Mouse (Mus musculus): ENCODE measurements around the gene Rcl1. TPM values are rescaled to one million over a fixed set of nuclear protein-coding genes. Genes with fewer than 3 reads are reported as not detected.

Gene Rcl1
- polyA plus RNA-seq, 1 experiment from 2014 or later = 65.4 TPM

DNA sequence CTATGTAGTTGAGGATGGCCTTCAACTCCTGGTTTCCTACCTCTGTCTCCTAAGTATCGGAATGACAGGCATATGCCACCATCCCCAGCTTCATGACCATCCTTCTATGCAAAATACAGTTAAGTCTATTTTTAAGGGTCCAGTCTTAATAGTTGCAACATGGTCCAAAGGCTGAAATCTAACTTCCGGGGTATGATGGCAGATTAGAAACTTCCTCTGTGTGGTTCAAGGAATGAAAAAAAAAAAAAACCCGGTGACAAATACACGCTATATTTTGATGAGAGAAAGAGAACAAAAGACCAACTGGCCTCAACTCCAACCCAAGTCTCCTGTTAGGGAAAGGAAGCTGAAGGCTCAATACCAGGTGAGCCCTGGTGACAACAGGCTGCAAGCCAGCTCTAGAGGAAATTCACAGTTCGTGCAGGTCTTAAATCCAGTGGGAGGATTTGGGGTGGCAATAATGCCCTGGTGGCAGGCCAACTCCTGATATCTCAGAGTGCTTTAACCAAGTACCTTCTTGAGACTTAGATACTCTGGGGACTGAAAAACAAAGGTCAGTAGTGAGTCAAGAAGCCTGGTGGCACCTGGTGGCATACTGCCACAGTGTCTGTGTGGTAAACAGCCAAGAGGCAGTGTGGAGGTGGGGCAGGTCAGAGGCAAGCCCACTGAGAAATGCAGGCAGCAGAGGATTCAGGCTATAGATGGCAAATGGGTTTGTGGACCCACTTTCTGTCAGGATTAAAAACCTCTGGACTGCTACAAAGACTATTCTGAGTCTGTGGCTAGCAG is 56.7 kb downstream of the Rcl1 start:
- Histone ChIP-seq H3K9ac (replicated peaks; ENCODE audit: low read length) (no peak overlapping the region), H3K27ac (ENCODE audit: low read length) (no peak overlapping the region), H3K27me3 (ENCODE audit: insufficient read depth, low read length) (no peaks in the 10 kb centered on the region), H3K4me1 (ENCODE audit: insufficient read depth, low read length) (no peaks in the 10 kb centered on the region), H3K36me3 (ENCODE audit: insufficient read depth, low read length) (no peaks in the 10 kb centered on the region), H3K4me3 (ENCODE audit: low read length) (no peak overlapping the region), H3K4me2 (replicated peaks; ENCODE audit: low read depth, low read length) (no peak overlapping the region), H3K9me3 (ENCODE audit: low read length) (no peaks in the 10 kb centered on the region)
- WGBS = 90% methylated on average over 5 of the region's 5 CpGs
- no peak for ATAC-seq (ENCODE audit: low FRiP score, low TSS enrichment)

DNA sequence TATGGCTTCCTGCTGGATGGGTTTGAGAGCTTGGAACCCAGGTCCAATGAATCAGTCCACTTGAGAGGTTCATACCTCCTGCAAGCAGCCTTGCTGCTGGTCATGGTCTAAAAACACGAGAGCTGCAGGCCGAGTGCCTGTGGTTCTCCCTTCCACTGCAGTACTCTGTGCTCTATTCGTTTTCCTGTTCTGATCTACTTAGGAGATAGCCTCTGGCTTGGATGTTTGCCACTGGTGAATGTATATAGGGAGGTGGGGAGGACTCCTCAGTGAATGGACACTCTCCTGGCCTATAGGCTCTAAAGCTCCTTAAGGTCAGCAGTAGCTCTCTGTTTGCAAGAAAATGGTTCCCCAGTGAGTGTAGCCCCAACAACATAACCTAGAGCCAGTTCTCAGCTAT is 57.3 kb downstream of the Rcl1 start:
- no peak for ATAC-seq (ENCODE audit: low FRiP score, low TSS enrichment)
- H3K9me3 ChIP-seq (ENCODE audit: low read length) = no peaks in the 10 kb centered on the region

DNA sequence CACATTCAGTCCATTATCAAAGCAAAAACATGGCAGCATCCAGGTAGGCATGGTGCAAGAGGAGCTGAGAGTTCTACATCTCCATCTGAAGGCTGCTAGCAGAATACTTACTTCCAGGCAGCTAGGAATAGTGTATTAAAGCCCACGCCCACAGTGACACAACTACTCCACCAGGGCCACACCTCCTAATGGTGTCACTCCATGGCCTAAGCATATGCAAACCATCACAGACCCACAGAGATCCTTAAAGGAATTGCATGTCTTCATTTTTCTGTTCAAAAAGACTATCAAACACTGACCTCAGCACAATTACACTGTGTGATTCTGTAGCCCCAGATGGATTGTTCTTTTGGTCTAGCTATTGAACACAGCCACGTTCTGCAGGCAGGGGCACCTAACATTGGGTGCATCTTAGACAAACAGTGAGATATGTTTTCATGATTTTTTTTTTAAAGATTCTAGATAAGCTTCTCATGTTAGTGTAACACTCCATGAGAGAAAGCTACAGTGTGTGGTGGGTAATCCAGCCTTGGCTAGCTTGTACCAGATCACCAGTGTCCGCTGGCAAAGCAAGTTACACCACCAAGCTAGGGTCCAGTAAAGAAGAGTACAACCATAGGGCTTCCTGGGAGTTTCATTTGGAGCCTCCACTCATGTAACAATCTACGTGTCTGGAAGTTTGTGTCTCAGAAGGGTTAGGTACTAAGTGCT is 62.8 kb downstream of the Rcl1 start:
- H3K9ac ChIP-seq (replicated peaks; ENCODE audit: low read length) = no peak overlapping the region
- no peaks in the 10 kb centered on the region for H3K36me3 ChIP-seq (ENCODE audit: insufficient read depth, low read length)
- 83% methylated on average over 4 of the region's 4 CpGs for WGBS
- ATAC-seq (ENCODE audit: low FRiP score, low TSS enrichment) = no peak
- no peaks in the 10 kb centered on the region for H3K4me1 ChIP-seq (ENCODE audit: insufficient read depth, low read length)
- H3K9me3 ChIP-seq (ENCODE audit: low read length) = no peaks in the 10 kb centered on the region
- H3K27me3 ChIP-seq (ENCODE audit: insufficient read depth, low read length) = no peaks in the 10 kb centered on the region
- no peak overlapping the region for H3K27ac ChIP-seq (ENCODE audit: low read length)
- no peak overlapping the region for H3K4me3 ChIP-seq (ENCODE audit: low read length)
- H3K4me2 ChIP-seq (replicated peaks; ENCODE audit: low read depth, low read length) = no peak overlapping the region

More for the DNA sequence above, 57.3 kb downstream of the Rcl1 start:
- Histone ChIP-seq H3K36me3 (ENCODE audit: insufficient read depth, low read length) (no peaks in the 10 kb centered on the region), H3K27me3 (ENCODE audit: insufficient read depth, low read length) (no peaks in the 10 kb centered on the region), H3K4me2 (replicated peaks; ENCODE audit: low read depth, low read length) (no peak overlapping the region), H3K4me1 (ENCODE audit: insufficient read depth, low read length) (no peaks in the 10 kb centered on the region), H3K9ac (replicated peaks; ENCODE audit: low read length) (no peak overlapping the region), H3K4me3 (ENCODE audit: low read length) (no peak overlapping the region), H3K27ac (ENCODE audit: low read length) (no peak overlapping the region)
- WGBS = 81% methylated on average over 3 of the region's 3 CpGs

DNA sequence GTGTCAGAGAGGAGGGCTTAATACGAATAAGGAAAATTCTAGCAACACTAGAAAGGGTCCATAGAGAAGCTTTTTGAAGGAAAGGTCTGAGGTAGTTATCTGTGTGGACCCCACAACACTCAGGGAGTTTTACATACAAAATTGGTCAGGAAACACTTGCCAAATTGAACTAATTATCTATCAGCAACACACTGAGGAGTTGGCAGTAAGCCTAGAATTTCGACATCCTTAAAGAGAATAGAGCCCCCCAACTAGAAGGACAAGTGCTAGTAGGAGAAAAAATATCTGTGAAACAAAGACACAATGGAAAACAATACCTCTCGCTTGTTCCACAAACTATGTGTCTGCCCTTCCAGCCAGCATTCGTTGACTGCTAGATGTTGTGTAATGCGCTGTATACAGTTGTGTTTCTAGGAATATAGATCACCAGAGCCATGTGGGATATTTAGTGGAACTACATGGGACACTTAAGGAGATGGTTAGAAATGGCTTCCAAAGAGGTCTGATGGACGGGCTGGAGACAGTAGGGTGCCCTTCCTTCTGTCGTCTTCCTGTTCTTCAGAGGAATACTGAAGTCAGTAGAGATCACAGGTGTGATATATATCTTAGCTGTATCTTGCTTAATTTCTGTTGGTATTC is 63.5 kb downstream of the Rcl1 start:
- no peak for ATAC-seq (ENCODE audit: low FRiP score, low TSS enrichment)
- Histone ChIP-seq H3K4me1 (ENCODE audit: insufficient read depth, low read length) (no peaks in the 10 kb centered on the region), H3K36me3 (ENCODE audit: insufficient read depth, low read length) (no peaks in the 10 kb centered on the region), H3K4me2 (replicated peaks; ENCODE audit: low read depth, low read length) (no peak overlapping the region), H3K27ac (ENCODE audit: low read length) (no peak overlapping the region), H3K9ac (replicated peaks; ENCODE audit: low read length) (no peak overlapping the region), H3K9me3 (ENCODE audit: low read length) (no peaks in the 10 kb centered on the region), H3K4me3 (ENCODE audit: low read length) (no peak overlapping the region), H3K27me3 (ENCODE audit: insufficient read depth, low read length) (no peaks in the 10 kb centered on the region)
- WGBS = 82% methylated on average over 7 of the region's 7 CpGs

DNA sequence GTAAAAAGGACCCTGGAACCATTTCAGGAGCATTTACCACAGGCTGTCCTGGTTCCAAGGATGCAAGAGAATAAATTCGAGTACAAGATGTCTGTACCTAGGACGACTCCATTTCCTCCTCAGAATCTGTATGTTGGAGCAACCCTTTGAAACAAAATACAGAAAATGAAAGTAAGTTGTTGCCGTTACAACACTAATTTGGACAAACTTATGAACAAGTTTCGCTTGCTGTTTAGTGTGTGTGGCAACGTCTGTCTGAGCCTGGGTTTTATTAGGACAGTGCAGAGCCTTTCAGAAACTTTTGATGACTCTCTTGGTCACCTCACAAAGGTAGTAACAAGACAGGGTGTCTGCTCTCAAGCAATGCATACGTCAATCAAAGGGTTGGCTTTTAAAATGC is 66.8 kb downstream of the Rcl1 start:
- no peak for ATAC-seq (ENCODE audit: low FRiP score, low TSS enrichment)
- Histone ChIP-seq H3K9me3 (ENCODE audit: low read length) (no peaks in the 10 kb centered on the region), H3K36me3 (ENCODE audit: insufficient read depth, low read length) (no peaks in the 10 kb centered on the region), H3K4me1 (ENCODE audit: insufficient read depth, low read length) (no peaks in the 10 kb centered on the region), H3K27me3 (ENCODE audit: insufficient read depth, low read length) (no peaks in the 10 kb centered on the region), H3K4me3 (ENCODE audit: low read length) (no peak overlapping the region), H3K9ac (replicated peaks; ENCODE audit: low read length) (no peak overlapping the region), H3K27ac (ENCODE audit: low read length) (no peak overlapping the region), H3K4me2 (replicated peaks; ENCODE audit: low read depth, low read length) (no peak overlapping the region)
- 86% methylated on average over 6 of the region's 6 CpGs for WGBS

DNA sequence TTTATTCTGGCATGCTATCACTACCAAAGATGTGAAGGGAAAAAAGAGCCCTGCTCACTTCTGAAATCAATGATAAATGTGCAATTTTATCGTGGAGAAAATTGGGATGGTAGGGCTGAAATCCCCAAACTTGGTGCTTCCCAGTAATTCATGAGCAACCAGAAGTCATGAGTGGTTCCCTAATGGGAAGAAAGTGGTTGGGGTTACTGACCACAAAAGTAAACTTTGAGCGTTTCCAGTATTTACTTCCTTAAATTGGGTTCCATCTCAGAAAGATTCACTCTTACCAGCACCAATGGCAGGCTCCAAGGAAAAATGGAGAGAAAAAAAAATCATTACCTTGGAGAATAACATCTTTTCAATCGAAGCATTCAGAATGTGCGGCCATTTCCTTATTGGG is 79.2 kb downstream of the Rcl1 start:
- Histone ChIP-seq H3K4me1 (ENCODE audit: insufficient read depth, low read length) (no peaks in the 10 kb centered on the region), H3K9ac (replicated peaks; ENCODE audit: low read length) (no peak overlapping the region), H3K27me3 (ENCODE audit: insufficient read depth, low read length) (no peaks in the 10 kb centered on the region), H3K4me3 (ENCODE audit: low read length) (no peak overlapping the region), H3K9me3 (ENCODE audit: low read length) (no peaks in the 10 kb centered on the region), H3K36me3 (ENCODE audit: insufficient read depth, low read length) (no peaks in the 10 kb centered on the region), H3K27ac (ENCODE audit: low read length) (no peak overlapping the region), H3K4me2 (replicated peaks; ENCODE audit: low read depth, low read length) (no peak overlapping the region)
- WGBS = 82% methylated on average over 4 of the region's 4 CpGs
- ATAC-seq (ENCODE audit: low FRiP score, low TSS enrichment) = no peak

DNA sequence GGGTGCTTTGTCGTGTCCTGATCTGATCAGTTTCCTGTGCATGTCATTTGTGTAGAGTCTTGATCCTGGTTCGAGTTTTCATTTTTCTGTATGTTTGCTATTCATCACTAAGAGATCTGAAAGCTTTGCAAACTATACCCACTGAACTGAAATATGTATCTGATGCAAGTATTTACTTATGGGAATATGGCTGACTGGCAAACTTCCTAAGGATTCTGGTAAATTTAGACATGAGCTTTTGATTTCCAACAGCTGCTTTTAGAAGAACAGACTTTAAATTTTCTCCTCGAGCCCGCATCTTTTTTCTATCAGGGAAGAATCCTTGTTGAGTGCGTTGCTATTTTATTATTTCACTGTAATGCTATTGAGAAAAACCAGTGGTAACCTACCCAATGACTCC is 81.0 kb downstream of the Rcl1 start:
- Histone ChIP-seq H3K27me3 (ENCODE audit: insufficient read depth, low read length) (no peaks in the 10 kb centered on the region), H3K4me2 (replicated peaks; ENCODE audit: low read depth, low read length) (no peak overlapping the region), H3K9me3 (ENCODE audit: low read length) (no peaks in the 10 kb centered on the region), H3K4me1 (ENCODE audit: insufficient read depth, low read length) (no peaks in the 10 kb centered on the region), H3K36me3 (ENCODE audit: insufficient read depth, low read length) (no peaks in the 10 kb centered on the region), H3K9ac (replicated peaks; ENCODE audit: low read length) (no peak overlapping the region), H3K27ac (ENCODE audit: low read length) (no peak overlapping the region), H3K4me3 (ENCODE audit: low read length) (no peak overlapping the region)
- no peak for ATAC-seq (ENCODE audit: low FRiP score, low TSS enrichment)
- 84% methylated on average over 5 of the region's 5 CpGs for WGBS

DNA sequence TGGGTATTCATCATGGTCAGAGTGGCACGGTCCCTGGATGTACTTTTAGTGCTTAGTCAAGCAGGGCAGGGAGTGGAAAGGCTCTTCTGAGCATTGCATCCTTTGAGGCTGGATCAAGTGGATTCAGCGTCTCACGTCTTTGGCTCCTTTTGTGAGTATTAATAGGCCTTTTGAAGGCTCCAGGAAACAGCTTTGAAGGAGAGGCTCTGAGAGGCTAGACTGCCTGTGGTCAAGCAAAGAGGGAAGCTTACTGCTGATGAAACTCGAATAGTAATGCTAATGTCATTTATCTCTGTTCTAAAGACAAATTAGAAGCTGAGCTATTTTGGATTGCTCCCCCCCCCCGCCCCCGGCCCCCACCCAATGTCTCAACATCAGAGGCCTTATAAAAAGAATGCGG is 83.9 kb downstream of the Rcl1 start:
- Histone ChIP-seq H3K27ac (ENCODE audit: low read length) (no peak overlapping the region), H3K9me3 (ENCODE audit: low read length) (no peaks in the 10 kb centered on the region), H3K4me3 (ENCODE audit: low read length) (no peak overlapping the region), H3K9ac (replicated peaks; ENCODE audit: low read length) (no peak overlapping the region), H3K4me2 (replicated peaks; ENCODE audit: low read depth, low read length) (no peak overlapping the region), H3K4me1 (ENCODE audit: insufficient read depth, low read length) (no peaks in the 10 kb centered on the region), H3K27me3 (ENCODE audit: insufficient read depth, low read length) (no peaks in the 10 kb centered on the region), H3K36me3 (ENCODE audit: insufficient read depth, low read length) (no peaks in the 10 kb centered on the region)
- WGBS = 56% methylated on average over 7 of the region's 7 CpGs
- ATAC-seq (ENCODE audit: low FRiP score, low TSS enrichment) = no peak

DNA sequence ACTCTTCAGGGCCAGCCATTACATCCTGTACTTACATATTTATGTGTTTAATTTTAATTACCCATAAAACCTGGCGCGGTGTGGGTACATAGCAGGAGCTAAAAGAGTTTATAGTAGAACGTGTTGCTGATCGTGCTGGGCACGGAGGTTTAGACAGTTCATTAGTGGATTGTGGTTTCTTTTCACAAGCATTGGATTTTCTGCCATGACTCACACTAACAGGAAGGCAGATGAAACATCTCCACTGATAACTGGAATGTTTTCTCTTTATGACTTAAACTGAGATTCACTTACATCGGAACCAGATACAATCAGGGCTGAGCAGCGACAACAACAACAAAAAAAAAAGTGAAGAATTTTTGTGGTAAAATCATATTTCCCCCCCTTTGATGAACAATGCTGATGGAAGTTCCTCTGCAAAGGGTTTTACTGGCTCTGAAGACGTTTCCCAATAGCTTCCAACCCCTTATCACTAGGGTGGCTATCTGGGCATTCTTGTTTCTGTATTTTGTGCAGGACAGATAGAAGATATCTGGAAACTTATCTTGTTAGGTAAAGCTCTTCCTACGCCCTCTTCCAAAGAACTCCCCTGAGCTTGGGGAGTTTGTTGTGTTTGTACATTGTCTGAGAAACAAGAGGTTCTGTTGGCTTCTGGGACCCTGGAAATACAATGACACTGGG is 84.5 kb downstream of the Rcl1 start:
- WGBS = 78% methylated on average over 9 of the region's 9 CpGs
- Histone ChIP-seq H3K36me3 (ENCODE audit: insufficient read depth, low read length) (no peaks in the 10 kb centered on the region), H3K27me3 (ENCODE audit: insufficient read depth, low read length) (no peaks in the 10 kb centered on the region), H3K27ac (ENCODE audit: low read length) (no peak overlapping the region), H3K4me3 (ENCODE audit: low read length) (no peak overlapping the region), H3K4me2 (replicated peaks; ENCODE audit: low read depth, low read length) (no peak overlapping the region), H3K4me1 (ENCODE audit: insufficient read depth, low read length) (no peaks in the 10 kb centered on the region), H3K9ac (replicated peaks; ENCODE audit: low read length) (no peak overlapping the region), H3K9me3 (ENCODE audit: low read length) (no peaks in the 10 kb centered on the region)
- no peak for ATAC-seq (ENCODE audit: low FRiP score, low TSS enrichment)

Measured in kidney, embryonic 16.5 days (tissue).